Mouse (Mus musculus): Measurements from ENCODE around the gene Tmem63a.

- TF ChIP-seq CTCF (IDR thresholded peaks at IDR 0.05) (0 out of 2 replicates have a peak, but pooled peaks have one; percentile 13), EP300 (IDR thresholded peaks at IDR 0.05) (no peak)
Measured at GRCm38 (mm10) chr1:180986701-180987100, 44.6 kb downstream of the Tmem63a start.
